Mouse (Mus musculus) brain, embryonic 14.5 days (tissue): Measurements from ENCODE around the gene Plxna4.

Experiments
- CTCF ChIP-seq: fragments of 200-500 bp; IDR thresholded peaks from 2 replicates; pipeline ENCODE4 v1.5.1; 2012; ENCODE audit warnings: inconsistent platforms, mild to moderate bottlenecking, moderate library complexity, borderline replicate concordance; ENCODE audit not compliant: insufficient read depth, insufficient read length; ENCODE audit errors: extremely low read depth
- POLR2A ChIP-seq: fragments of 200-500 bp; IDR thresholded peaks from 2 replicates; pipeline ENCODE4 v1.6.1; 2012; ENCODE audit warnings: mild to moderate bottlenecking, inconsistent platforms, borderline replicate concordance; ENCODE audit not compliant: poor library complexity, insufficient read depth, insufficient read length, severe bottlenecking; ENCODE audit errors: extremely low read depth

DNA sequence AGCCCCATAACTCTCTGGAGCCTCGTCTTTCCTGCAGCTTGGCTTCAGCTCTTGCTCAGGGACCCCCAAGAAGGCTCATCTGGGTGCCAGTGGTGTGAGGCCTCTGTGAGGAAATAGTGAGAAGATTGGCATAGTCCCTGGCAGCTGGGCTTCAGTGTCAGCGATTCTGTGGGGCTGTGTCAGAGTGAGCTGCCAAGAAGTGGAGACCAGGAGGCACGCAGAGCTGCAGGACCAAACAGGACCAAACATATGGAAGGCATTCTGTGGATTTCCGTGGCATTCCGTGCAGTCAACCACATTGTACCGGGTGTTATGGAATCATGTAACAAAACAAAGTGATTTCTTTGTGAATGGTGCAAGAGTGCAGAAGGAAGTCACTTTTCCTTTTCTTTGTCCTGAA lies 461.1 kb downstream of the Plxna4 start:
- no peak for TF ChIP-seq CTCF
- no peak for TF ChIP-seq POLR2A
